Mouse (Mus musculus): Measurements from ENCODE around the gene Prok2. TPM values are rescaled to one million over a fixed set of nuclear protein-coding genes. Genes with fewer than 3 reads are reported as not detected.

The Prok2 gene
- polyA plus RNA-seq, 1 experiment from 2014 or later = not detected

DNA sequence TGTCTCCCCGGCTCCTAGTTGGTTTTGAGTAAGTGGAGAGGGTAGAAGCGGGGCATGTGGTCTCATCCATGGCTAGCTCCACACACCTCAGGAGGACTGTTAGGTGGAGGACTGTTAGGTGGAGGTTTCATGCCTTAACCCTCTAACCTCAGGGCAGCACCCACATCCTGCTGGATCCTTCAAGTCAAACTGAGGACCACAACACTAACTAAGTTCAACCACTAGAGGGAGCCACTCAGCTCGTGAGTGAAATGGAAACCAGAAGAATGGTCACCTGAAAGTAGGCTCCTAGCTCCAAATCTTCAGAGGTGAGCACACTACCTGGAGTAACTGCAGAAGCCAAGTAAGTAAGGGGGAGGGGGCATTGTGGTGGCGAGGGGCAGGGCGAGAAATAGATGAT is 41.3 kb downstream of the Prok2 start:
- Histone ChIP-seq H3K9ac (replicated peaks; ENCODE audit: low read depth, low read length) (no peak overlapping the region), H3K27ac (ENCODE audit: low read length) (no peak overlapping the region), H3K4me3 (ENCODE audit: low read depth, low read length) (no peak overlapping the region), H3K4me2 (replicated peaks; ENCODE audit: low read depth, low read length) (no peak overlapping the region), H3K9me3 (ENCODE audit: control insufficient read depth, low read depth, low read length) (no peaks in the 10 kb centered on the region; the same call in 1 of the 2 replicates), H3K27me3 (ENCODE audit: control insufficient read depth, insufficient read depth, low read length) (no peaks in the 10 kb centered on the region), H3K4me1 (ENCODE audit: control insufficient read depth, insufficient read depth, low read length) (no peaks in the 10 kb centered on the region), H3K36me3 (ENCODE audit: control insufficient read depth, insufficient read depth, low read length) (no peaks in the 10 kb centered on the region)
- WGBS = 52% methylated on average over 5 of the region's 5 CpGs
- ATAC-seq (ENCODE audit: insufficient number of reproducible peaks, insufficient read depth, low FRiP score, low read depth) = no peak

DNA sequence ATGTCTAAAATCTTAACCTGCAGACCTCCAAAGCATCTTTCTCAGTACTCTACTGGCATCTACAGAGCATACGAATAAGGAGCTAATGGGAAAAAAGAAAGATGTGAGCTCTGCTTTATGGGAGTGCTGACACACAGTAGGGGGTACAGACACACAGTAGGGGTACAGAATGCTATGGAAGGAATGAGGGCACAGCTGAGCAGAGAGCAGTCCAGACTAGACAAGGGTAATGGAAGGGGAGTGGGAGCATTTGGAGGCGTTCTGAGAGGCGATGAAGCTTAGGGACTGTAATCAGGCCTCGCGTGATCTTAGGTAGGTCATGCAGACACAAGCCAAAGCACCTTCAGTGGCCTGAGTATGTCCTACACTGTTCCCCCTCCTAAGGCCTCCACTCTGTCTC is 42.2 kb downstream of the Prok2 start:
- Histone ChIP-seq H3K9me3 (ENCODE audit: control insufficient read depth, low read depth, low read length) (no peaks in the 10 kb centered on the region; the same call in 1 of the 2 replicates), H3K4me3 (ENCODE audit: low read depth, low read length) (no peak overlapping the region), H3K9ac (replicated peaks; ENCODE audit: low read depth, low read length) (no peak overlapping the region), H3K27me3 (ENCODE audit: control insufficient read depth, insufficient read depth, low read length) (no peaks in the 10 kb centered on the region), H3K4me1 (ENCODE audit: control insufficient read depth, insufficient read depth, low read length) (no peaks in the 10 kb centered on the region), H3K27ac (ENCODE audit: low read length) (no peak overlapping the region), H3K4me2 (replicated peaks; ENCODE audit: low read depth, low read length) (no peak overlapping the region), H3K36me3 (ENCODE audit: control insufficient read depth, insufficient read depth, low read length) (no peaks in the 10 kb centered on the region)
- 94% methylated on average over 5 of the region's 5 CpGs for WGBS
- ATAC-seq (ENCODE audit: insufficient number of reproducible peaks, insufficient read depth, low FRiP score, low read depth) = no peak

DNA sequence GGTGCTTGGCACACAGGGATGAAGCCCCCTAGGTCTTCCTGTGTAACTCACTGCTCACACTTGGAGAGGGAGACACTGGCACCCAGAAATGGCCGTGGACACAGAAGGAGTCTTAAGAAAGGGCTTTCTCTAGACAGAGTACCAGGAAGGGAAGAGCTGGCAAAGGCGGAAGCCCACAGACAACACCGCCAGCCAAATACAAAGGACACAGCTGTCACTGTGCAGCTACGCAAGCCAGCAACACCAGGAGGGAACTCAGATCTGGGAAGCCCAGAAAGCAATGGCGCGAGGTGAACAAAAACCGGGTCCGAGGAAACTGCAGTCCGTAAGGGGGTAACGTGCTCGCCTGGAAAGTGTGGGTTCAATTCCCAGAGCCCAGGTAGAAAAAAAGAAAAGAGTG is 48.1 kb downstream of the Prok2 start:
- Histone ChIP-seq H3K9me3 (ENCODE audit: control insufficient read depth, low read depth, low read length) (no peaks in the 10 kb centered on the region), H3K27ac (ENCODE audit: low read length) (no peak overlapping the region), H3K9ac (replicated peaks; ENCODE audit: low read depth, low read length) (no peak overlapping the region), H3K4me3 (ENCODE audit: low read depth, low read length) (no peak overlapping the region), H3K4me1 (ENCODE audit: control insufficient read depth, insufficient read depth, low read length) (no peaks in the 10 kb centered on the region), H3K27me3 (ENCODE audit: control insufficient read depth, insufficient read depth, low read length) (no peaks in the 10 kb centered on the region), H3K36me3 (ENCODE audit: control insufficient read depth, insufficient read depth, low read length) (no peaks in the 10 kb centered on the region), H3K4me2 (replicated peaks; ENCODE audit: low read depth, low read length) (no peak overlapping the region)
- ATAC-seq (ENCODE audit: insufficient number of reproducible peaks, insufficient read depth, low FRiP score, low read depth) = no peak
- 81% methylated on average over 11 of the region's 11 CpGs for WGBS

DNA sequence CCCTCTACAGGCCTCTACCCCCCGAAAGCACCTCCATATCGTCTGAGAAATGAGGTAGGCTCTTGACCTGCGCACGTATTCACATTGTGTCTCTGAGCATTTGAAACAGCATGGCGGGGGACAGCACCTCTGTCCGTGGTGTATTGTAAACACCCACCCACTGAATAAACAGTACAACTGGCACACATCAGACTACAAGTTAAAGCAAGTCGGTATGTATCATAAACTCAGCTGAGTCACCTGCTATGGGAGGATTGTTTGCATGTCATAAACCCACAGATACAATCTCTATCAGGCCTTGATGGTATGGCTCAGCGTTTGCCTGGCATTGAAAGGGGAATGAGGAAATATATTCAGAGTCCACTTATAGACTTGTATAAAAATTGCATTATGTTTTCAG is 48.9 kb downstream of the Prok2 start:
- Histone ChIP-seq H3K36me3 (ENCODE audit: control insufficient read depth, insufficient read depth, low read length) (no peaks in the 10 kb centered on the region), H3K27me3 (ENCODE audit: control insufficient read depth, insufficient read depth, low read length) (no peaks in the 10 kb centered on the region), H3K4me3 (ENCODE audit: low read depth, low read length) (no peak overlapping the region), H3K27ac (ENCODE audit: low read length) (no peak overlapping the region), H3K9me3 (ENCODE audit: control insufficient read depth, low read depth, low read length) (no peaks in the 10 kb centered on the region), H3K9ac (replicated peaks; ENCODE audit: low read depth, low read length) (no peak overlapping the region), H3K4me2 (replicated peaks; ENCODE audit: low read depth, low read length) (no peak overlapping the region), H3K4me1 (ENCODE audit: control insufficient read depth, insufficient read depth, low read length) (no peaks in the 10 kb centered on the region)
- no peak for ATAC-seq (ENCODE audit: insufficient number of reproducible peaks, insufficient read depth, low FRiP score, low read depth)
- 70% methylated on average over 8 of the region's 8 CpGs for WGBS

DNA sequence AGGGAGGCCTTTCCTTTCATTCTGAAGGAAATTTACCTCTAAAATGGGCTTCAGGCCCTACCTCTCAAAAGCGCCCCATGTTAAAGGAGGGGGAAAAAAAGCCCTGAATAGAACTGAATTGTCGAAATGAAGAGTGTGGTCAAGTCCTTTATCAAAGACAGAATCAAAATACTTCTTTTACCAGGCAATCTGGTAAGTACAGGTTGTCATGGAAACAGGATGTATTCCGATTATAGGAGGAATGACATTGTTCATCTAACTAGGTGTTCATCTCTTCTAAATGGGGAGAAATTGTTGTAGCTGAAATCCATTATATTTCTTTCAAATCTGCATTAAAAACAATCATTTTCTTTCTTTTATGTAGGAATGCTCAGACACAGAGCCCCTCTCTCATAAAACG is 51.7 kb downstream of the Prok2 start:
- no peaks in the 10 kb centered on the region for H3K36me3 ChIP-seq (ENCODE audit: control insufficient read depth, insufficient read depth, low read length)
- no peak overlapping the region for H3K4me2 ChIP-seq (replicated peaks; ENCODE audit: low read depth, low read length)
- H3K4me1 ChIP-seq (ENCODE audit: control insufficient read depth, insufficient read depth, low read length) = no peaks in the 10 kb centered on the region
- no peak for ATAC-seq (ENCODE audit: insufficient number of reproducible peaks, insufficient read depth, low FRiP score, low read depth)
- no peak overlapping the region for H3K27ac ChIP-seq (ENCODE audit: low read length)
- H3K9me3 ChIP-seq (ENCODE audit: control insufficient read depth, low read depth, low read length) = no peaks in the 10 kb centered on the region
- no peak overlapping the region for H3K4me3 ChIP-seq (ENCODE audit: low read depth, low read length)
- H3K9ac ChIP-seq (replicated peaks; ENCODE audit: low read depth, low read length) = no peak overlapping the region
- H3K27me3 ChIP-seq (ENCODE audit: control insufficient read depth, insufficient read depth, low read length) = no peaks in the 10 kb centered on the region
- WGBS = 82% methylated on average over 4 of the region's 4 CpGs

DNA sequence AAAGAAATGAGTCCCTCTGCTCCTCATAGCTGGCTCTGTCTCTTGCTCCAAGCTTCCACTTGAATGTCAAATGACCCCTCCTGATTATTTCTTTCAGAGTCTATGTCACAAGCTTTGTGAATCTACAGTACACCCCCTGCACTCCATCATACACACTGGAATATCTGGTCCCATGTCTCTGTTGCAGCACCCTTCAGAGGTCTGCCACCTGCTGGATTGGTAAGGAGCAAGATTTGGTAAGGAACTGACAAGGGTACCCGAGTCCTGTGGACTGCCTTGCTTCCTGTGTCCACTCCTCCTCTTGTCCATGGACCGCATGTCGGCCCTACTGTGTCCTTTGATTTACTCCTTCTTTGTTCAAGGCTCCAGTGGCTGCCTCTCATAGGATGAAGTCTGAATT is 54.4 kb downstream of the Prok2 start:
- 63% methylated on average over 3 of the region's 3 CpGs for WGBS
- H3K4me1 ChIP-seq (ENCODE audit: control insufficient read depth, insufficient read depth, low read length) = no peaks in the 10 kb centered on the region; the same call in 1 of the 2 replicates
- no peaks in the 10 kb centered on the region for H3K9me3 ChIP-seq (ENCODE audit: control insufficient read depth, low read depth, low read length)
- H3K36me3 ChIP-seq (ENCODE audit: control insufficient read depth, insufficient read depth, low read length) = no peaks in the 10 kb centered on the region
- no peak overlapping the region for H3K9ac ChIP-seq (replicated peaks; ENCODE audit: low read depth, low read length)
- no peak for ATAC-seq (ENCODE audit: insufficient number of reproducible peaks, insufficient read depth, low FRiP score, low read depth)
- no peak overlapping the region for H3K4me2 ChIP-seq (replicated peaks; ENCODE audit: low read depth, low read length)
- H3K27ac ChIP-seq (ENCODE audit: low read length) = no peak overlapping the region
- no peaks in the 10 kb centered on the region for H3K27me3 ChIP-seq (ENCODE audit: control insufficient read depth, insufficient read depth, low read length)
- no peak overlapping the region for H3K4me3 ChIP-seq (ENCODE audit: low read depth, low read length)

DNA sequence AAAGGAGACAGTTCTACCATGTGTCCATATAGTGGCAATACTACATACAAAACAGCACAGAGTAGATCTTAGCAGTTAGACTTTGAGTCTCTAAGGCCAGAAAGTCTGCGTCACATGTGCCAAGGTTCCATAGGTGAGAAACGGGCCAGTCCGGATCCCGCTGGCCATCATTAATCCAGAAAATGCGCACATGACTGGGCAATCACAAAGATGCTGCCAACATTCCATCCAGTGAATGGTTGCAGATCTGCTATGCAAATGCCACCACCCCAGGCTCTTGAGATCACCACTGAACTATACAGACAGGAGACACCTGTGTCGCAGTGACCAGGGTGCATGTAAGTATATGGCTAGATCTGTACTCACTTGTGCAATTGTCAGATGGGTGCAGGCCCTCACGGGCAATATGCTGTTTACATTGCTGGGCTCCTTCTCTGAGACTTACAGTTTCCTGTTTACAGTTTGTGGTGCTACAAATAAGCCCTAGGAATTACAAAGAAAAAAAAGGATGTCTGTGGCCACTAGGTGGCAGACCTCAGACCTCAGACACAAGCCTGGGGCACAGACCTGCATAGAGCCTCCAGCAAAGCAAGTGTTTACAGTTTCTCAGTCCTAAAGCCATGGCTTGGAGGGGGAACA is 55.6 kb downstream of the Prok2 start:
- Histone ChIP-seq H3K9ac (replicated peaks; ENCODE audit: low read depth, low read length) (no peak overlapping the region), H3K27me3 (ENCODE audit: control insufficient read depth, insufficient read depth, low read length) (no peaks in the 10 kb centered on the region), H3K9me3 (ENCODE audit: control insufficient read depth, low read depth, low read length) (no peaks in the 10 kb centered on the region), H3K4me1 (ENCODE audit: control insufficient read depth, insufficient read depth, low read length) (peaks cover under 1% of the 10 kb centered on the region; the same call in 1 of the 2 replicates), H3K27ac (ENCODE audit: low read length) (no peak overlapping the region), H3K4me3 (ENCODE audit: low read depth, low read length) (no peak overlapping the region), H3K4me2 (replicated peaks; ENCODE audit: low read depth, low read length) (no peak overlapping the region), H3K36me3 (ENCODE audit: control insufficient read depth, insufficient read depth, low read length) (no peaks in the 10 kb centered on the region)
- 74% methylated on average over 7 of the region's 7 CpGs for WGBS
- peak; percentile 20; the same call in 1 of the 2 replicates for ATAC-seq (ENCODE audit: insufficient number of reproducible peaks, insufficient read depth, low FRiP score, low read depth)

DNA sequence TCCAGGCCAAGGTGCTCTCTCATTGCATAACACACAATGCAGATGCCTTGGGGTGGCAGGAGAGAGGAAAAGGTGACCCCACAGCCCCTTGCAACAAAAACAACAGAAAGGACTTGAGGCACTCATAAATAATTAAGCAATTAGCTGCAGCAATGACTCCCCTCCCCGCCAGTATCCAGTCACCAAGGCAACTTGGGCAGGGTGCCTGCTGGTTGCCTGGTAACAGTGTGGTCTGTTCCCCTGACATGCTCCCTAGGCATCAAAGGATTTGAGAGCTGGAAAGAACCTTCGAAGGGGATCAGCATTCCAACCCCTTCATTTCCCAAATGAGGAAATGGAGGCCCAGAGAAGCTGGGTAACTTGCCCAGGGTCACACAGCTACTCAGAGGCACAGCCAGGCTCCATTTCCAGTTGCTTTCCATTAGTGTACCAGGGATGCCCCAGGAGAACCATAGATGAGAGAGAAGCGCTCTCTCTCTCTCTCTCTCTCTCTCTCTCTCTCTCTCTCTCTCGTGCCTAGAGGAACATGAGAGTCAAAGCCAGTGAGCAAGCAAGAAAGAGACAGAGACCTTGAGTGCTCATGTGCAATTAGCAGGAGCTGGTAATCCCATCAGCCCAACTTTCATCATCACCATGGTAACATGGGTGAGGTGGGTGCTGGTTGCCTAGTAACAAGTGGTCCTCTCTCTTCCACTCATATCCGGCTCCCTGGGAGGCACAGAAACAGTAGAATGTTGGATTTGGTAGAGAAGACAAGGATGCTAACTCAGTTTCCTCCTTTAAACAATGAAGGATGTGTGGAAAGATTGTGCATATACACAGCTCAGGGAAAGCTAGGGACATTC is 56.5 kb downstream of the Prok2 start:
- Histone ChIP-seq H3K9me3 (ENCODE audit: control insufficient read depth, low read depth, low read length) (no peaks in the 10 kb centered on the region), H3K4me2 (replicated peaks; ENCODE audit: low read depth, low read length) (no peak overlapping the region), H3K4me3 (ENCODE audit: low read depth, low read length) (no peak overlapping the region), H3K27ac (ENCODE audit: low read length) (no peak overlapping the region), H3K9ac (replicated peaks; ENCODE audit: low read depth, low read length) (no peak overlapping the region), H3K27me3 (ENCODE audit: control insufficient read depth, insufficient read depth, low read length) (no peaks in the 10 kb centered on the region), H3K4me1 (ENCODE audit: control insufficient read depth, insufficient read depth, low read length) (peaks cover 5% of the 10 kb centered on the region; the same call in 1 of the 2 replicates), H3K36me3 (ENCODE audit: control insufficient read depth, insufficient read depth, low read length) (no peaks in the 10 kb centered on the region)
- no peak for ATAC-seq (ENCODE audit: insufficient number of reproducible peaks, insufficient read depth, low FRiP score, low read depth)
- WGBS = 48% methylated on average over 5 of the region's 5 CpGs
